Mouse (Mus musculus) forelimb bud, embryonic 11.5 days (tissue): ENCODE measurements around the gene Dync2li1.

Source experiments
- DNase-seq: peaks from one replicate; pipeline ENCODE4 v3.0.0-alpha.2; 2012; ENCODE audit warnings: low read depth, low spot score

The Dync2li1 gene

GRCm38 (mm10) chr17:84626276-84626856 is at the start of gene Dync2li1:
TSS of gene Dync2li1 (plus strand) at chr17:84626496.
- peak; percentile 98 for DNase-seq

- DNase-seq, result no peak
These were observed 49.5 kb upstream of the Dync2li1 start for GRCm38 (mm10) chr17:84576621-84577293.

- no peak for DNase-seq
These were observed 47.0 kb upstream of the Dync2li1 start for GRCm38 (mm10) chr17:84579249-84579648.

GRCm38 (mm10) chr17:84579817-84580216 is 46.5 kb upstream of the Dync2li1 start:
- DNase-seq, result no peak

GRCm38 (mm10) chr17:84580821-84581220 is 45.5 kb upstream of the Dync2li1 start:
- DNase-seq, result no peak

- DNase-seq, result no peak
These were observed 44.4 kb upstream of the Dync2li1 start for GRCm38 (mm10) chr17:84581740-84582414.

GRCm38 (mm10) chr17:84584107-84584506 is 42.2 kb upstream of the Dync2li1 start:
- no peak for DNase-seq

GRCm38 (mm10) chr17:84585104-84585503 is 41.2 kb upstream of the Dync2li1 start:
- no peak for DNase-seq

- DNase-seq, result no peak
These were observed 36.2 kb upstream of the Dync2li1 start for GRCm38 (mm10) chr17:84590065-84590464.

GRCm38 (mm10) chr17:84591431-84592150 is 34.7 kb upstream of the Dync2li1 start:
- DNase-seq, result no peak

- peak; percentile 71 for DNase-seq
These were observed 30.3 kb upstream of the Dync2li1 start for GRCm38 (mm10) chr17:84596015-84596441.

- DNase-seq, result no peak
These were observed 29.8 kb upstream of the Dync2li1 start for GRCm38 (mm10) chr17:84596501-84596900.

GRCm38 (mm10) chr17:84597859-84598258 is 28.4 kb upstream of the Dync2li1 start:
- no peak for DNase-seq

GRCm38 (mm10) chr17:84598928-84599327 is 27.4 kb upstream of the Dync2li1 start:
- DNase-seq, result no peak

- DNase-seq, result no peak
These were observed 26.0 kb upstream of the Dync2li1 start for GRCm38 (mm10) chr17:84600051-84600983.

- no peak for DNase-seq
These were observed 24.5 kb upstream of the Dync2li1 start for GRCm38 (mm10) chr17:84601805-84602204.

GRCm38 (mm10) chr17:84603202-84603627 is 23.1 kb upstream of the Dync2li1 start:
- no peak for DNase-seq

- no peak for DNase-seq
These were observed 22.4 kb upstream of the Dync2li1 start for GRCm38 (mm10) chr17:84603709-84604420.

- DNase-seq, result no peak
These were observed 19.3 kb upstream of the Dync2li1 start for GRCm38 (mm10) chr17:84606976-84607375.

GRCm38 (mm10) chr17:84607617-84608016 is 18.7 kb upstream of the Dync2li1 start:
- no peak for DNase-seq
